Mouse (Mus musculus): ENCODE measurements at regions not wholly inside any gene's neighbourhood (a gene's known extent, or its start where the extent isn't known, plus 50 kb on each side); places are given as distances from the start of the nearest gene placed in this dataset.

DNA sequence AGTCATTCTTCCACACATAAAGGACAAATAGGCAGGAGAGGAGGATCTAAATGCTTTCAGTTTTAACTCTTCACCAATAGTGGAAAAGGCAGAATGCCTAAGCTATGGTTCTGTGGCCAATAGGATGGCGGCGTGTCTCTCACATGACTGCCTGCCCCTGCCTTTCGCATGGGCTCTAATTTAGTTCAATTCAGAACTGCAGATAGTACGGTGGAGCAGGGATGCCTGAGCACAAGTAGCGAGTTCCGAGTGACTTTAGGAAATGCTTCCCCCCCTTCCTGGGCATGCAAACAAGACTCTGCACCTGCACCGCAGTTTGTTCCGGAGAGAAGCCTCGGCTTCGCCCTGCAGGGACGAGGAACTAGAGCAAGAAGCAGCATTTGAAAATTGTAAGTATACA is 277.1 kb downstream of the Ptprc start:
- DNase-seq = peak; percentile 84
- intact Hi-C loops (cut with DNase I) = loop anchor here (10.0 kb wide), 2 partner anchors 214 to 414 kb away; no protein-coding TSS in a partner anchor

GRCm38 (mm10) chr1:137881656-137882055 is 293.9 kb downstream of the Ptprc start:
- no peak for DNase-seq
- intact Hi-C loops (cut with DNase I) = no loop called here

- intact Hi-C loops (cut with DNase I) = no loop called here
Observed at GRCm38 (mm10) chr1:137874361-137874760, 301.1 kb downstream of the Ptprc start.

GRCm38 (mm10) chr1:137873628-137874027 is 301.9 kb downstream of the Ptprc start:
- intact Hi-C loops (cut with DNase I) = no loop called here
- no peak for DNase-seq

More at GRCm38 (mm10) chr1:137874361-137874760, 301.1 kb downstream of the Ptprc start:
- no peak for DNase-seq

GRCm38 (mm10) chr1:137865030-137865429 is 310.5 kb downstream of the Ptprc start:
- no peak for DNase-seq
- intact Hi-C loops (cut with DNase I) = no loop called here

DNA sequence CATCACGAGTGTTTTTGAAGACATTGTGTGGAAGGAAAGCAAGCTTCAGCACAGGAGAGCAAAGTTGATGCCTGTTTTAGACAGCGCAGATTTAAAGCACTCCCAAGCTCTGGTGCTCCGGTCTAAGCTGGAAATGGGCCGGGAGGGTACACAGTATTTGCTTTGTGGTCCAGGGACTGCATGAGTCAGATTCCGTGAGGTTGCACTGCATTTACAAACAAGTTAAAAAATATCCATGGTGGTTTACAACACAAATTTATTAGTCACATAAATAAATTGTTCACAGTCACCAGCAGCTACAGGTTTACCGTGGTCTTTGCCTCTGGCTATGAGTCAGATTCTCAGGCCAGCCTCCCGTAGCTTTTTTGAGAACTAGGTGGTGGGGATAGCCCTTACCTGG is 312.0 kb downstream of the Ptprc start:
- intact Hi-C loops (cut with DNase I) = no loop called here
- no peak for DNase-seq

GRCm38 (mm10) chr1:137852262-137852661 is 323.2 kb downstream of the Ptprc start:
- DNase-seq = no peak
- intact Hi-C loops (cut with DNase I) = no loop called here

DNA sequence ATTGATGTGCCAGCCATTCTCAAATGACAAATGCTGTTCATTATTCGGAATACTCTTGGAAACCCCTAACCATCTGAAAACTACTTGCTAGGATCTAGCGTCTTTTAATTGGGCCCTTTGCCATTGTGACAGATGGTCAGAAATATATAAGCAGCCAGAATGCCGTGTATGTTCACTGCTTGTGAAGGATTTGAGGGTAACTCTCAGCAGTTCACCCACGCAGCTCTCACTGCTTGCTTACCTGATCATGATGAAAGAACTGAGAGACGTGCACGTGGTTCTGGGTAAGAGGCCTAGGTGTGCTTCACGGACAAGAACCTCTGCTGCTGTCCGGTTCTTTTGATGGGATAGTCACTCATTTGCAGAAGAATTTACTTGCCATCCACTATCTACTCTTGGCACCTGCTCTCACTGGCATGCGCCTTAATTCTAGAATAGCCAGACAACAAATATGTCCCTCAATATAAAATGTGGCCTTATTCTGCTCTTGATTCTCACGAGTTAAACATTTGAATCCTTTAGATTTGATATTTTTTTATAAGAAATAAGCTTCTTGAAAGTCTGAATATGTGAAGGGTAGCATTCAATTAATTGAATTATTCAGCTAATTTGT is 328.1 kb downstream of the Ptprc start:
- peak; percentile 56 for DNase-seq
- intact Hi-C loops (cut with DNase I) = no loop called here

DNA sequence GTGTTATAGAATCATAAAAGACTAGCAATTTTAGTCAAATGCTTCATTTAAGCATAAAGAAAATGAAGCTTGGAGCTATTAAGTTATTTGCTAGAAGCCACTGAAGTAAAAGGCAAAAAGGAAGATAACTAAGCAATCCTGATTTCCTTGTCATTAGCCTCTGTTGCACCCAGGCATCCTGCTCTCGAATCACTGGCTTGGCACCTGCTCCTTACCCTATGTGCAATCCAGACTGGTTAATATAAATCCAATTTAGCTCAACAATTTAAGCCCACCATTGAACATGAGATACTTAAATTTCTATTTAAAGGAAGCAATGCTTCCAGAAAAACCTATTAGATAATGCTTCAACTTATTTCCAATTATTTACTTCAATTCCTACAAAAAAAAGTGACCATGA is 328.7 kb downstream of the Ptprc start:
- peak; percentile 10 for DNase-seq
- intact Hi-C loops (cut with DNase I) = no loop called here

DNA sequence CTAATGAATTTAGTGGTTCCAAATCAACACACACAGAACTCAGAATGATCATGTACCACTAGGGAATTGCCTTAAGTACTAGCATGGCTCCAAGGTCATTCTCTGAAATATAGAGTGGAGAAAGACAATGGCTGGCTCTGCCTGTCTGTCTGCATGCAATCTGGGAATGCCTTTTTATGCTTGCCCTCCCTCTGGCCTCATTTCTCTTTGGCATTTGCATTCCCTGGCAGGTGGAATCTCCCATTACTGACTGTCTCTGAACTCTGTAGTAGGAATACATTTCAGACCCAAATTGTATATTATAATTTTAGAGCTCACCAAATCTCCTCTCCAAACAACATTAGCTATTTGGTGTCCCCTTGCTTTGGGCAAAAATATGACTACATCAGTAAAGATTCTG is 335.0 kb downstream of the Ptprc start:
- intact Hi-C loops (cut with DNase I) = no loop called here
- DNase-seq = no peak

DNA sequence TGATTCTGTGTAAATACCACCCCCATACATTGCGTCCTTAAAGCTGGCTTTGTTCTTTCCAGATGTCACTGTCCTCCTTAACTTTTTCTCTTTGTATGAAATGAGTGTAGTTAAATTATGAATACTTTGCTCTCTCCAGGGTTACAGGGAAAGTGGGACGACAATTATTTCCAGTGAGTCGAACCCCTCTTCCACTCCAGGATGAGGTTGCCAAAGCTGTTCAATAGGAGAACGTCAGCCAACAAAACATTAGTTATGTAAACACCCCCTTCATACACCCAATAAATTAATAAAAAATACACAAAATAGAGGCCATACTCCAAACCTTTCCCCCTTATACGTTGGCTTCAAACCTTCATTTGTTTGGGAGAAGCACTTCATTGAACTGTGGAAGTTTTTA is 335.8 kb downstream of the Ptprc start:
- intact Hi-C loops (cut with DNase I) = no loop called here
- DNase-seq = no peak

DNA sequence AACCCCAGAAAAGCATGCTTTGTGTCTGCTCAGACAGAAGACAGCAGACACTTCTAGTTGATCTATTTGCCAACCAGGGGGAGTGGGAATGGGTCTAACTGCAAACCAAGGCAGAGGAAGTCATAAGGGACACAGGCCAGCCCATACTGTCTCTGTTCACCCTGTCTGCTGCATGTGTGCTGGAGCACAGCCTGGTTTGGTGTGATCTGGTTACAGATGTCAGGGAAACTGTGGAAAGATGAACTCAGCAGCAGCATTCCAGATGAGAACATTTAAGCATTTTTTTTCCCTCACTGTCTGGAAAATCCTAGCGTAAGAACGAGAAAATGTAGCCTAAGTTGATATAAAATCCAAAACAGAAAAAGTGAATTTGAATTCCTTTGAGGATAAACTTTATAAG is 336.2 kb downstream of the Ptprc start:
- intact Hi-C loops (cut with DNase I) = no loop called here
- DNase-seq = no peak

DNA sequence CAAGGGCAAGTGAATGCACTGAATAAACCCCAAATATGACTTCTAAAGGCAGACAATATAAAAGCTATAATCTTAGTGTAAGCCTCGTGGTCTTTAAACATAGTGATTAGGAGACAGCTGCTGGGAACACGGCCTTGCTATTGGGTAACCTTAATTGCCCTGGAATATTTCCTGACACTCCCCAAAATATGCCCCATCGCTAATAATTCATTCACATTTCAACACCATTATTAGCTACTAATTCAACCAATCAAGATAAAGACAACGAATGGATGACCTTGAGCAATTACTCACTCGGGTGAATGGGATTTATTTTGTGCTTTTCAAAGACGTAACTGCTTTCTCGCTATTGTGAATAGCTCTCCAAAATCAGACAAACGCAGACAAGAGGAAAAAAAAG is 337.2 kb downstream of the Ptprc start:
- no peak for DNase-seq
- intact Hi-C loops (cut with DNase I) = no loop called here

DNA sequence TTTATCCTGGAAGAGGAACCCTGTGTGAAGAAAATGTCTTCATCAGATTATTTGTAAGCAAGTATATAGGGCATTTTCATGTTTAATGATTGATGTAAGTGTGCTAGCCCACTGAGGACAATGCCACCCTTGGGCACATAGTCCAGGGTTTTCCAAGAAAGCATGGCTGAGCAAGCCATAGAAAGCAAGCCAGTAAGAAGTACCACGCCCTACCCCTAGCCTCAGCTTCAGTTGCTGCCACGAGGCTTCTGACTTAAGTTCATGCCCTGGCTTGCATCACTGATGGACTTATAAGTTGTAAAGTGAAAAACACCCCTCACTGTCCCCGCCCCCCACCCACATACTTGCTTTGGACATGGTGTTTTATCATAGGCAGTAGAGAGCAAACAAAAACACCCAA is 342.0 kb downstream of the Ptprc start:
- DNase-seq = no peak
- intact Hi-C loops (cut with DNase I) = no loop called here

- intact Hi-C loops (cut with DNase I) = no loop called here
- no peak for DNase-seq
Observed at GRCm38 (mm10) chr1:137831284-137831683, 344.2 kb downstream of the Ptprc start.

DNA sequence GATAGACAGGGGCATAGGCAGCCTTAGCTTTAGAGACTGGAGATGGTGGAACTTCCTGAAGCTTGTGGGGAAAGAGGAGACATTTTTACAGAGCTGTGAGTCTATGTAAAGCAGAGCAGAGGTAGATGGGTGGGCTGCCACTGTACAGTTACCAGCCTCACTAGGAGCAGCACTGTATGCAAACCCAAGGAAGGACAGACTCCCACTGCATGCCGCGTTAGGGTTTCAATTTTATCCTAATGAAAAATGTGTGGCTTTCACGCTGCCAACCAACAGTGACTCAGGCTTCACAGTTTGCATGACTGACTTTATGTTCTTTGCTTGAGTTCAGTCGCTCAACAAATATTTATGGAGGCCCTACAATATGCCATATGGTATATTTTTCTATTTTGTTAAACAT is 348.1 kb downstream of the Ptprc start:
- DNase-seq = no peak
- intact Hi-C loops (cut with DNase I) = no loop called here

- no peak for DNase-seq
- intact Hi-C loops (cut with DNase I) = no loop called here
Observed at GRCm38 (mm10) chr1:137815401-137815888, 360.1 kb downstream of the Ptprc start.

- intact Hi-C loops (cut with DNase I) = no loop called here
- DNase-seq = no peak
Observed at GRCm38 (mm10) chr1:137814556-137814955, 361.0 kb downstream of the Ptprc start.

GRCm38 (mm10) chr1:137813716-137814115 is 361.8 kb downstream of the Ptprc start:
- DNase-seq = no peak
- intact Hi-C loops (cut with DNase I) = no loop called here

- intact Hi-C loops (cut with DNase I) = no loop called here
- DNase-seq = no peak
Observed at GRCm38 (mm10) chr1:137811981-137812380, 363.5 kb downstream of the Ptprc start.

GRCm38 (mm10) chr1:137806742-137807141 is 368.8 kb downstream of the Ptprc start:
- intact Hi-C loops (cut with DNase I) = no loop called here
- no peak for DNase-seq

DNA sequence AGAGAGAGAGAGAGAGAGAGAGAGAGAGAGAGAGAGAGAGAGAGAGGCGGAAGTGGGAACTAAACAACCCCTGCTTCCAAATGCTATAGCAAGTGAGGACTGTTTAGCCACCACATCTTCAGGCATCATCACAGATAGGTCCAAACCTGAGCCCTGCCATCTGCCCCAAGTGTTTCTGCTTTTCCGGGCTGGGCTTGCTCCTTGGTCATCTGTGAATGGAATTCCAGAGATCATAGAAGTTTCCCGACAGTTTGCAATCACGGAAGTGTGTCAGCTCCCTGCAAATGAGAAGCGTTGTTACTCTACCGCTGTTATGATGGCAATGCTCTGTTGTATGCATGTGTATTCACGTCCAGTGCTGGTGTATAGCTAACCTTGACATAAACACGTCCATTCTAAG is 369.3 kb downstream of the Ptprc start:
- intact Hi-C loops (cut with DNase I) = no loop called here
- no peak for DNase-seq

DNA sequence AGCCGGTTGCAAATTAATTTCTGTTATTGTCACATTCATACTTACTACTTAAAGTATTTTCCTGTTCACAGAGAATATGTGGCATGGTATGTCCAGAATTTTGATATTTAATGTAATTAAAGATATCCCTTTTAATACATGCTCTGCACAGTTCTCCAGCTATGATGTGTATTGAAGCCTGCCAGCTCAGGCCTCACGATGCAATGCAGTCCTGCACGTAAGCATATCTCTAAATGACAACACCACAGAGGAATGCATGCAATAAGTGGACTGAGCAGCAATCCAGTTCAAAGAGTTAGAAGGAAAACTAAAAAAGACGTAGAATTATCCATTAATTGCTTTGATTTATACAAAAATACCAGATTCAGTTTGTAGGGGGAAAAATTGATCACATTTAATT is 373.4 kb downstream of the Ptprc start:
- no peak for DNase-seq
- intact Hi-C loops (cut with DNase I) = no loop called here

Measured in left cerebral cortex, postnatal 4 days (tissue).